Mouse (Mus musculus) kidney, postnatal 25 days (tissue): ENCODE measurements at regions not wholly inside any gene's neighbourhood (a gene's known extent, or its start where the extent isn't known, plus 50 kb on each side); places are given as distances from the start of the nearest gene placed in this dataset.

ENCODE experiments used
- DNase-seq, 2 experiments: peaks; one replicate each; pipeline ENCODE4 v3.0.0; 2021; ENCODE audit warnings: mixed read lengths in 2 of 2

- DNase-seq = no peak
Measured at GRCm38 (mm10) chr8:53749263-53749662, 110.4 kb upstream of the Neil3 start.

DNA sequence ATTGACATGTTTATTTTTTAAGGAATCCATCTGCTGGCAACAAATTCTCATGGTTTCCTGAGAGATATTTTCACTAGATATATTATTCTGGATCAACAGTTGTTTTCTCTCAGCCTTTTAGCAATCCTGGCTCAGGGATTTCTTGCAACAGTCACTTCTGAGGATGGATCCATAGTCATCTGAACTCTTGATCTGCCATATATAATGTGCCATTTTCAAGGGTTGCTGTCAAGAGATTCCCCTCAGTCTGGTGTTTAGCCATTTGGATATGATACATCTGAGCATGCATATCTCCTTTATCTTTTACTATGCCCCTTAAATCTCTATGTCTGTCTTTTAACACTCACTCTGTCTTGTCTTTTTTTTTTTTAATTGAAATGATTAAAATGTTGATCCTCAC lies 130.3 kb upstream of the Neil3 start:
- DNase-seq = no peak

- no peak for DNase-seq
Measured at GRCm38 (mm10) chr8:53775511-53775910, 136.6 kb upstream of the Neil3 start.

DNA sequence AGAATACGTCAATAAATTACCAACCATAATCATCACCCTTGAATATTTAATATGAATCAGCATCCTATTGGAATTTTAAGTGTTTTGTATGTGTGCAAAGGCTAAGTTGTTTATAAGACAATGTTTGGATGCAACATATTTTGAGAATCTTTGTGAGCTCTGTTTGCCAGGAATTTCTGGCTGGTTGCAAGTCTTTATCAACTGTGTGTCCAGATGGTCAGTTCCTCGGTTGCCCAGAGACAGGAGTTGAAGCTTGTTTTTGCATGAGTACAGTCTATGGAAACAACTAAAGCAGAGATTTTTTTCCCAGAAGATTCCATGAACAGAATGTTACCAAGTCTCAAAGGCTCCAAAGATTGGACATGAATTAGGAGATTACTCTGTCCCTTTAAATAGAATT lies 142.0 kb upstream of the Neil3 start:
- no peak for DNase-seq

DNA sequence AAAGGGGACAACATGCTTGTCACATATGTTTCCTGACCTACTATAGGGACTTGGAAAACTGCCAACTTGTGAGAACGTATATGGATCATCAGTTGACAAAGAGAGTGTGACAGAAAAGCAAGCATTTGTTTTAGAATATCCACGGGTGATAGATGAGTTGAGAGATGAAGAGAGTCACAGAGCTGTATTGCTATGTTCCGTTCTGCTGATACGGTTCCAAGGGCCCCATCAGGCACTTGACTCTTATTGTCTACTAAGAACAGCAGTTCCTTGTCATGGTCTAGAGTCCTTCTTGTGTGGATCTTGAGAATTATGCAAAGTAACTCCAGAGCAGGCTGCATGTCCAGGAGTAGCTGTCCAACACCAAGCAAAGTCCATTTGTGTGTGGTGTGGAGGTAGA lies 143.0 kb upstream of the Neil3 start:
- no peak for DNase-seq

GRCm38 (mm10) chr8:53788202-53788601 lies 149.3 kb upstream of the Neil3 start:
- no peak for DNase-seq

- DNase-seq = no peak
Measured at GRCm38 (mm10) chr8:53821148-53821547, 182.3 kb upstream of the Neil3 start.

GRCm38 (mm10) chr8:53827395-53827794 lies 188.5 kb upstream of the Neil3 start:
- DNase-seq = no peak

GRCm38 (mm10) chr8:53847821-53848220 lies 209.0 kb upstream of the Neil3 start:
- no peak for DNase-seq

DNA sequence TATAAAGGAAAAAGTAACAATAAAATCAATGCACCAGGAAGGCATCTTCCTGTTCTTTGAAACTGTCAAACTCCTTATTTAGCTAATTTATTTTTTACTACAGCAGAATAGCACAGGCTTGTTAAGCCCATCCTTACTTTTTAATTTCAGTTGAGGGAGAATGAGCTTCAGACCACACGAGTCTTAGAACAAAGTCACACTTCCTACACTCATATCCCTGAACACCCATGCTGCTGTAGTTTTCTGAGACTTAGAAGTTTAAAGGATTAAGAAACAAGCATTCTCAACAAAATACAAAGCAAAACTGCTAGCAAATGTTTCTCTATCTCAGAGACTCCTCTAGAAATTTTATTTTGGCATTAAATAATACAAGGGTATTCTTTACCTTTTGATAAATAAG lies 208.8 kb upstream of the Vegfc start:
- no peak for DNase-seq

- DNase-seq = peak; percentile 21 to 39
Measured at GRCm38 (mm10) chr8:53869997-53870596, 207.3 kb upstream of the Vegfc start.

GRCm38 (mm10) chr8:53872033-53872619 lies 205.3 kb upstream of the Vegfc start:
- DNase-seq = no peak

DNA sequence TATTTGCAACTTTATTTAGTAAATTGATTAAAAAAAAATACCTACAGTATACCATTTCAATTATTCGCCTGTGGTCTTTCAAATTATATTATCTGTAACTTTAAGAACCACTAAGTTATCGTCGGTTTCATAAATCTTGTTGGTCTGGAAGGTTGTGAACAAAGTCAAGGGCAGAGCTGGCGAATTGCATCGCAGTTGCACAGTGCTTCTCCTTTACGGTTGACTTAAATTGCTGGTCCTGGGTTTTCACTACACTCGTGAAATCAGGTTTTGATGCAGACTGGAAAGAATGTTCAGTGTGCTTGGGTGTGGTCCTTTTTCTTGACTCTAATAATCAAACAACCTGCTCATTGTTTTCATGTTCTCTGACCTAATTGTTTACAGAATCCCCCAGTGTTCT lies 198.6 kb upstream of the Vegfc start:
- DNase-seq = no peak

GRCm38 (mm10) chr8:53881551-53881950 lies 195.9 kb upstream of the Vegfc start:
- DNase-seq = no peak

DNA sequence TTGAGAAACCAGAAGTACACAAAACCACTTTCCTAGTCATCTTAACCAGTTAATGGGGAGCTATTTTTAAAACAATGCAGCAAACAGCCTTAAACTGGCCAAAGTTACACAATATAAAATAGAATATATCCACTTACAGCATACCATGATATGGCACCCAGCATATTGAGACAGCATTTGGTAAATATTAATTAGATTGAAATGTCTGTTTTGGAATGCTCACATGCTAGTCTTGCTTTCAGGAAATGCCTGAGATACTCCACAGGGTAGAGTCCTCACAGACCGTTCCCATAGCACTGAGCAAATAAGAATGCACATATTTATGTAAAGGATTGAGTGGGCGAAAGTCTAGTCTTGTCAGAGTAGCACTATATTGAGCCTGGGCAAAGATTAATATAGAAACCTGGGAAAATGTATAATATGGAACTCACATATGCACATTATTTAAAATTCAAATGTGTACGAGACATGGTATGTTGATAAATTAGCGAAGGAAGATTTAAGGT lies 185.1 kb upstream of the Vegfc start:
- no peak for DNase-seq

GRCm38 (mm10) chr8:53892770-53893169 lies 184.6 kb upstream of the Vegfc start:
- no peak for DNase-seq

GRCm38 (mm10) chr8:53922343-53922742 lies 155.1 kb upstream of the Vegfc start:
- no peak for DNase-seq

DNA sequence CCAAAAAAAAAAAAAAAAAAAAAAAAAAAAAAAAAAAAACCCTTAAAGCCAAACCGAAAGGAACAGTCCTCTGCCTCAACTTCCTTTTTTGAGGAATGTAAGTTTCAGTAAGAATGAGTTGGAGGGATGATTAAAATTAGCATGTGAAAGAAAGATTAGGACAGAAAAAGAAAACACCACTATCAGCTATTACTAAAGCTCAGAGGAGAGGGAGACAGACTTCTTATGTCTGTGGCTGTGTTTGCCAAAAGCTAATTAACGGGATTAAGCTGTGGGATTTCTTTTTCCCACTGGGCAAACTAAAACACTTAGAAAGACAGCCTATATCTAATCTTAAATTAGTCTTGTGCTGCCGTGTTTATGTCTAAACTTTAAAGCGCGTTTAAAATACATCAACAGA lies 146.7 kb upstream of the Vegfc start:
- no peak for DNase-seq

DNA sequence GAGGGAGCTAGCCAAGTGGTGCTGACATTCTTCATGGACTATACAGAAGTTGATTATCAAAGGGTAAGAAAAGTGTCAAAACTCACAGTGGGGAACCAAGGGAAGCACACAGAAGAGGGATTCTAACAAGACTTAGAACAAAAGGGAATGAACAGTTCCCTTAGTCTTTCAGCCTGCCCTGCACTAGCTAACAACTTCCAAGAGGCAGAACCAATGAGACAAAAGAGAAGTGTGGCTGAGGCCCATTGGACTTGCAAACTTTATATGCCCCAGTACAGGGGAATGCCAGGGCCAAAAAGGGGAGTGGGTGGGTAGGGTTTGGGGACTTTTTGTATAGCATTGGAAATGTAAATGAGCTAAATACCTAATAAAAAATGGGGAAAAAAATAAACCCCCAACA lies 139.0 kb upstream of the Vegfc start:
- DNase-seq = no peak

DNA sequence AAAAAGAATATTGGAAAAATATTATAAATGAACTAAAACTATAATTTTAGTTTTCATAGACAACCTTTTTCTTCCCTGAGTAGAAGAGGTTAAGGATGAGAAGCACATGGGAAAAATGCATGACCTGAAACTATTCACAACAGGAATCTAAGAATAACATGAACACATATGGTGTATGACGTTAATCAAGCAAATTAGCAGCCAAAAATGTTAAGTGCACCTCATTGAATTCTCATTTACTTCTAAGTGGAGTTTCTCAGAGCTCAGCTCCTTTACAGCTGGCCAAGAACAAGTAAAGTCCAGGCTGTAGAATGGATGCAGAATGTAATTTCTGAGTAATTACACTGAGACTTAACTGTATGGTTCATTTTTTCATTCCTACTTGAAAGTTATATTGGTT lies 137.9 kb upstream of the Vegfc start:
- DNase-seq = no peak

DNA sequence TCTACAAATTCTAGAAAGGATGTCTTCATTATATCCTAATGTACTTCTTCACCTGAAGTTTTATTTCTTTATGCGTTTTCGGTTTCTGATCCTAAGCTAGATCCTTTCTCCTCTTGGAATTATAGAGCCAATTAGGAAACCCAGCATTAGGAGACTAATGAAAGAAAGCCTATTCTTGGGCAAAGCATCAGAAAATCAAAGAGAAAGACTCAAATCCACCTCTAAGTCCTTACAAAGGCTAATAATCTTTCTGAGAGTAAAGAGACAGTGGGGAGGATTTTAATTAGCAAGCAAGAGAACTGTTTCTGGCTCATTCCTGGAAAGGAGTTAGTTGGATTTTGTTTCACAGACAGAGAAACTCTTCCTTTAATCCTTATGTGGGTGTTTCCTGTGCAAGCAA lies 136.3 kb upstream of the Vegfc start:
- no peak for DNase-seq

GRCm38 (mm10) chr8:53945561-53945960 lies 131.8 kb upstream of the Vegfc start:
- DNase-seq = no peak

- no peak for DNase-seq
Measured at GRCm38 (mm10) chr8:53947384-53947783, 130.0 kb upstream of the Vegfc start.

DNA sequence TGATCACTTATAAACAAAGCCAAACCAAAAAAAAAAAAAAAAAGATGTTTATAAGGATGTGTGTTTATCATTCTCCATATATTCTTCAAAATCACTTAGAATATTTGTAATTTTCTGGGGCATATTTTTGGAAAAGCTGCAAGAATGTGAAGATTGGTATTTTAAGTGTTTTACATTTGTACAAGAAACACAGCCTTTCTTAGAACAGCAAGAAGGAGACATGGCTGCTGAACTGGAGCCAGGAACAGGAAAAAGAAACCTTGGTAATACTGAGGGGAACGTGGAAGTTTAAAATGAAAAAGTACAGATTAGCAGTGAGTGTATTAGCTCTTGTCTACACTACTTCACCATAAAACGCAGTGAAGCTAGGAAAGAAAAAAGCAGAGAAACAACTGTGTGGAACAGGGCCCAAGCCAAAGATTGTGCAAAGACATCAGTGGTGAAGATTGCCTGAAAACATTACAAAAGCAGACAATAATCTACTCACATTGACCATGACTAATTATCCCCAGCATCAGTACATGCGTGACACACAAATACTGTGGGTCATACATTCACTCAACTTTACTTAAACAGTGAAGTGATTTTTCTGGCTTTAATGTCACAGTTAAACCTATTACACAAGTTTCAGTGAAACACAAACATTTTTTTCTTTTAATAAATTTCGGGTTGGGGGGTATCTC lies 122.8 kb upstream of the Vegfc start:
- no peak for DNase-seq
